ENCODE assay signal across 16 mouse cellular contexts in the genomic region with DNA sequence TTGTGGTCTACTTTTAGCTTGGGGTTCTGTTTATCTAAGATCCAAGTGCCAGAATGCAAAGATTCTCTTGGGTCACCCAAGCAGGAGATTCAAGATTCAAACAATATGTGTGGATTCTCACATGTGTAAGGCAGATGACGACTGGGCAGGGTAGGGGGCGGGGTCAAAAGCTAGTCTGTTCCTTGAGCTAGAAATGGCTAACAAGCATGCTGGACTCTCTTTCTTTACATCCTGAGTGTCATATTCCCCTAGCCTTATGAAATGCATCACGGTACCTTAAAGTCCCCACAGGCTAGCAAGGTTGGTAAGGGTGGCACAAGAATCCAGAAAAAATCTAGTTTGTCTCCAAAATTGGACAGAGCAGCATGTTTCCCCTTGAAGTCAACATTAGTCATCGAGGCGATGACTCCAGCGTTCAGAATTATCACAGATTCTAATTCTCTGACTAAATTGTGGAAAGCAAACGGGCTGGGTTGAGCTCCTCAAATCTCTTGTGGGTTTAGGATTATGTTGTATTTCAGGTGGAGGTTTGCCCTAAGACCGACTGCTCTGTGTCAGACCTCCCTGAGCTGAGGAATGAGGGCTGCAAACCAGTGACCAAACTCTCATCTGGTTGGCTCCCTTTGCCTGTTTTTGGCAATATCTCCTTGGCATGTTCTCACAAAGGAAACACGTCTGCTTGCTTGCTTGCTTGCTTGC.
"Had no signal": no experiment of that assay in that cellular context is flagged by ENCODE, and none has a peak within 500 bp of the region (broad histone marks: within the 10 kb centered on the region; RNA-seq: fewer than 3 reads in every experiment).

No protein-coding gene starts in this region.

- H3K27me3 ChIP-seq: limb, embryonic 12.5 days; liver, embryonic 13.5 days; lung, embryonic 15.5 days; midbrain, embryonic 12.5 days; stomach, embryonic 15.5 days had no signal

- H3K9ac ChIP-seq: limb, embryonic 12.5 days; liver, embryonic 13.5 days; liver, postnatal 0 days; lung, embryonic 15.5 days; midbrain, embryonic 12.5 days; stomach, embryonic 15.5 days had no signal

- H3K27ac ChIP-seq: kidney, postnatal 0 days; limb, embryonic 12.5 days; liver, embryonic 13.5 days; lung, embryonic 15.5 days; midbrain, embryonic 12.5 days; stomach, embryonic 15.5 days had no signal

- H3K36me3 ChIP-seq: limb, embryonic 12.5 days; liver, embryonic 13.5 days; lung, embryonic 15.5 days; midbrain, embryonic 12.5 days; stomach, embryonic 15.5 days had no signal

- DNase-seq: kidney, postnatal 36 days; layer of hippocampus, adult 9-11 months; layer of hippocampus, postnatal 36 days; liver; liver, embryonic 13.5 days; liver, postnatal 0 days; lung, postnatal 14 days; right cerebral cortex, postnatal 14 days; thymus, adult 2 months; thymus, postnatal 36 days had no signal

- H3K9me3 ChIP-seq: limb, embryonic 12.5 days; liver, embryonic 13.5 days; lung, embryonic 15.5 days; midbrain, embryonic 12.5 days; stomach, embryonic 15.5 days had no signal

- H3K4me3 ChIP-seq: limb, embryonic 12.5 days; liver, embryonic 13.5 days; lung, embryonic 15.5 days; midbrain, embryonic 12.5 days; stomach, embryonic 15.5 days had no signal

- H3K4me2 ChIP-seq: limb, embryonic 12.5 days; liver, embryonic 13.5 days; lung, embryonic 15.5 days; midbrain, embryonic 12.5 days; stomach, embryonic 15.5 days had no signal

- ATAC-seq: liver, postnatal 0 days; midbrain, embryonic 16.5 days had no signal
